ENCODE assay signal across 8 mouse cellular contexts in genomic region chr10:81177958-81178712, GRCm38 (mm10). TPM values are rescaled to one million over a fixed set of nuclear protein-coding genes. Genes with fewer than 3 reads are reported as not detected.
DNase-seq lines count a peak whose midpoint lies in the region; ATAC-seq and TF ChIP-seq lines count a peak whose summit lies in the region.

No protein-coding gene starts in this region.

- peak overlapping the region; percentile 98 for H3K9ac ChIP-seq in embryonic facial prominence, embryonic 14.5 days (ENCODE audit: low read depth, low read length)
- peak overlapping the region; percentile 91 for H3K9ac ChIP-seq in hindbrain, embryonic 15.5 days

- H3K79me2 ChIP-seq in myocyte (ENCODE audit: control insufficient read depth, insufficient read depth) = peaks cover 39% of the 10 kb centered on the region

- no peaks in the 10 kb centered on the region for H3K9me3 ChIP-seq in embryonic facial prominence, embryonic 14.5 days (ENCODE audit: control insufficient read depth, low read length)
- H3K9me3 ChIP-seq in hindbrain, embryonic 15.5 days = no peaks in the 10 kb centered on the region

- peak overlapping the region; percentile 76 for H3ac ChIP-seq in myocyte (ENCODE audit: control insufficient read depth, insufficient read length)

- peak overlapping the region; percentile 98 for H3K4me2 ChIP-seq in embryonic facial prominence, embryonic 14.5 days (ENCODE audit: low read depth, low read length)
- H3K4me2 ChIP-seq in hindbrain, embryonic 15.5 days = peak overlapping the region; percentile 83
- H3K4me2 ChIP-seq in myocyte (ENCODE audit: low read depth) = peak overlapping the region; percentile 99

- H3K36me3 ChIP-seq in embryonic facial prominence, embryonic 14.5 days (ENCODE audit: control insufficient read depth, insufficient read depth, low read length) = peaks cover 55% of the 10 kb centered on the region
- peaks cover 50% of the 10 kb centered on the region for H3K36me3 ChIP-seq in hindbrain, embryonic 15.5 days
- peaks cover 45% of the 10 kb centered on the region for H3K36me3 ChIP-seq in myocyte (ENCODE audit: control insufficient read depth, insufficient read depth)

- no peak for DNase-seq in lung, adult 2 months
- DNase-seq in lung, postnatal 25 days (ENCODE audit: low spot score) = no peak
- DNase-seq in embryonic facial prominence, embryonic 14.5 days (ENCODE audit: low spot score) = no peak
- no peak for DNase-seq in retina, postnatal 1 day
- DNase-seq in urinary bladder, postnatal 14 days (ENCODE audit: low spot score) = no peak
- DNase-seq in kidney, adult 11 months = no peak

- no peak for TF ChIP-seq POLR2A in lung, adult 2 months (IDR thresholded peaks at IDR 0.05; ENCODE audit: borderline replicate concordance, extremely low read depth, low read depth, low read length)
- TF ChIP-seq POLR2A in myocyte (IDR thresholded peaks at IDR 0.05; ENCODE audit: insufficient read length, low read depth) = peak; percentile 43

- WGBS in lung, adult 2 months = 37% methylated on average over 14 of the region's 14 CpGs
- WGBS in embryonic facial prominence, embryonic 14.5 days = 61% methylated on average over 14 of the region's 14 CpGs
- WGBS in hindbrain, embryonic 15.5 days = 69% methylated on average over 14 of the region's 14 CpGs

- TF ChIP-seq CTCF in lung, adult 2 months (IDR thresholded peaks at IDR 0.05; ENCODE audit: insufficient read depth, low read length) = no peak

- no peak for ATAC-seq in embryonic facial prominence, embryonic 14.5 days (ENCODE audit: low read depth)
- ATAC-seq in hindbrain, embryonic 15.5 days (ENCODE audit: low FRiP score, low read depth) = no peak

- no peaks in the 10 kb centered on the region for H3K27me3 ChIP-seq in embryonic facial prominence, embryonic 14.5 days (replicated peaks; ENCODE audit: control insufficient read depth, insufficient read depth, low read length)
- H3K27me3 ChIP-seq in hindbrain, embryonic 15.5 days = no peaks in the 10 kb centered on the region
- no peaks in the 10 kb centered on the region for H3K27me3 ChIP-seq in myocyte (ENCODE audit: control insufficient read depth, insufficient read depth, insufficient read length)

- H3K4me3 ChIP-seq in lung, adult 2 months (replicated peaks; ENCODE audit: extremely low read depth, low read depth, low read length) = peak overlapping the region; percentile 96
- peak overlapping the region; percentile 94 for H3K4me3 ChIP-seq in embryonic facial prominence, embryonic 14.5 days (ENCODE audit: low read depth, low read length)
- H3K4me3 ChIP-seq in hindbrain, embryonic 15.5 days = peak overlapping the region; percentile 89
- H3K4me3 ChIP-seq in myocyte = peak overlapping the region; percentile 99

- H3K27ac ChIP-seq in embryonic facial prominence, embryonic 14.5 days (replicated peaks; ENCODE audit: low read depth, low read length) = peak overlapping the region; percentile 88
- H3K27ac ChIP-seq in hindbrain, embryonic 15.5 days (replicated peaks) = 0 out of 2 replicates have a peak overlapping the region, but pooled peaks have one; percentile 90

- peaks cover 17% of the 10 kb centered on the region for H3K4me1 ChIP-seq in lung, adult 2 months (ENCODE audit: control insufficient read depth, insufficient read depth, low read length)
- peaks cover 12% of the 10 kb centered on the region for H3K4me1 ChIP-seq in embryonic facial prominence, embryonic 14.5 days (ENCODE audit: control insufficient read depth, insufficient read depth, low read length)
- H3K4me1 ChIP-seq in hindbrain, embryonic 15.5 days (replicated peaks) = peaks cover 71% of the 10 kb centered on the region

TF ChIP-seq in myocyte, 11 proteins besides CTCF, POLR2A, EP300 and RAD21:
- TF ChIP-seq POLR2AphosphoS2 (IDR thresholded peaks at IDR 0.05; ENCODE audit: insufficient read length, low read depth) = peak; percentile 67
- TF ChIP-seq REST (IDR thresholded peaks at IDR 0.05; ENCODE audit: insufficient read depth, insufficient read length) = no peak
TF ChIP-seq in myocyte: peak in this region for 1.

RNA-seq across cellular contexts. Expression of gene Eef2, which starts 1.7 kb away (rescaled TPM):
- 1,377 and 1,420 TPM in 2 replicates for polyA plus RNA-seq in lung, adult 2 months (2012; rRNA removed)
- 549 and 578 TPM in 2 replicates for polyA plus RNA-seq in embryonic facial prominence, embryonic 14.5 days (2014; fragmentation: Nextera tagmentation; extraction: Ambion mirVana)
- polyA plus RNA-seq in hindbrain, embryonic 15.5 days (2015; fragmentation: Nextera tagmentation; extraction: Ambion mirVana) = 532 and 536 TPM in 2 replicates
- polyA plus RNA-seq in myocyte (2012; fragmentation: generic; extraction: Trizol) = 3,891 TPM

RNA-seq across cellular contexts. Expression of gene Dapk3, which starts 4.7 kb away (rescaled TPM):
- polyA plus RNA-seq in lung, adult 2 months (2012; rRNA removed) = 70.4 and 73.5 TPM in 2 replicates
- 53.4 and 58.3 TPM in 2 replicates for polyA plus RNA-seq in embryonic facial prominence, embryonic 14.5 days (2014; fragmentation: Nextera tagmentation; extraction: Ambion mirVana)
- polyA plus RNA-seq in hindbrain, embryonic 15.5 days (2015; fragmentation: Nextera tagmentation; extraction: Ambion mirVana) = 69.7 and 70.1 TPM in 2 replicates
- polyA plus RNA-seq in myocyte (2012; fragmentation: generic; extraction: Trizol) = 120 TPM

RNA-seq across cellular contexts. Expression of gene 4930442H23Rik, which starts 5.5 kb away (rescaled TPM):
- not detected in 2 replicates for polyA plus RNA-seq in lung, adult 2 months (2012; rRNA removed)
- polyA plus RNA-seq in embryonic facial prominence, embryonic 14.5 days (2014; fragmentation: Nextera tagmentation; extraction: Ambion mirVana) = not detected in 2 replicates
- 0.13 and 0.31 TPM in 2 replicates for polyA plus RNA-seq in hindbrain, embryonic 15.5 days (2015; fragmentation: Nextera tagmentation; extraction: Ambion mirVana)
- 0.12 TPM for polyA plus RNA-seq in myocyte (2012; fragmentation: generic; extraction: Trizol)

RNA-seq across cellular contexts. Expression of gene Pias4, which starts 10.4 kb away (rescaled TPM):
- 33.0 and 40.0 TPM in 2 replicates for polyA plus RNA-seq in lung, adult 2 months (2012; rRNA removed)
- 33.2 and 35.6 TPM in 2 replicates for polyA plus RNA-seq in embryonic facial prominence, embryonic 14.5 days (2014; fragmentation: Nextera tagmentation; extraction: Ambion mirVana)
- polyA plus RNA-seq in hindbrain, embryonic 15.5 days (2015; fragmentation: Nextera tagmentation; extraction: Ambion mirVana) = 52.2 and 61.2 TPM in 2 replicates
- 43.2 TPM for polyA plus RNA-seq in myocyte (2012; fragmentation: generic; extraction: Trizol)

RNA-seq across cellular contexts. Expression of gene Nmrk2, which starts 23.7 kb away (rescaled TPM):
- 0.28 and 0.59 TPM in 2 replicates for polyA plus RNA-seq in lung, adult 2 months (2012; rRNA removed)
- 1.2 and 1.7 TPM in 2 replicates for polyA plus RNA-seq in embryonic facial prominence, embryonic 14.5 days (2014; fragmentation: Nextera tagmentation; extraction: Ambion mirVana)
- 0.10 TPM in 1 of 2 replicates, not detected in the other for polyA plus RNA-seq in hindbrain, embryonic 15.5 days (2015; fragmentation: Nextera tagmentation; extraction: Ambion mirVana)
- polyA plus RNA-seq in myocyte (2012; fragmentation: generic; extraction: Trizol) = 52.3 TPM
